Mouse (Mus musculus): ENCODE results near the gene Fam89b. TPM values are rescaled to one million over a fixed set of nuclear protein-coding genes. Genes with fewer than 3 reads are reported as not detected.
A peak's percentile ranks its signal among the peaks of the same experiment; 100 is the strongest.

Fam89b gene
- polyA plus RNA-seq, 1 experiment from 2014 or later, result 98.4 TPM

DNA sequence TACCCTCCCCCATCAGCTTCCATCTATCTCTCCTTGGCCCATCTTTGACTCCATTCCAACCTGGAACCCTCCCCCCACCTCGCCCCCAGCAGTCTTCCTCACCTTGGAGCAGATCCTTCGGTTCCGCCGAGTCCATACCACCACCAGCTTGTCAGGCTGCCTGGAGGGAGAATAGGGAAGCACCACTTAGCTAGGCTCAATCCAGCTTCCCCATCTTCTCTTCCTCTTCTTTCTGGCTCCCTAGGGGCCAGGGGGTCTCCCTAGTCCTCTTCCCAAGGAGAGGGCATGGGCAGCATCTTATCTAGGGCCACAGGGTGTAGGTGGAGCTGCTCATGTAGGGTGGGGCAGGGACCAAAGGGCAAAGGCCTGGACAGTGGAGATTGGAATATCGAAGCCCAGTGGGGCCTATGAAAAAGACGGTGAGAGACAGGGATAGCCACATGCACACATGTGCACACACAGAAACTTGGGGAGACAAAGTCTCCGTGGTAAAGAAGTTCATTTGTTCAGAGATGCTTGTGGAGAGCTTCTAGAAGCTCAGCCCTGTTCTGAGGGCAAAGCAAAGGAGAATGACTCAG, 6.5 kb downstream of the Fam89b start:
- Histone ChIP-seq H3K4me1 (ENCODE audit: control insufficient read depth, insufficient read depth, low read length) (peaks cover 26% of the 10 kb centered on the region), H3K27me3 (ENCODE audit: control insufficient read depth, insufficient read depth, low read length) (no peaks in the 10 kb centered on the region), H3K4me3 (ENCODE audit: low read depth, low read length) (no peak overlapping the region), H3K27ac (ENCODE audit: low read length) (no peak overlapping the region), H3K9ac (replicated peaks; ENCODE audit: low read depth, low read length) (no peak overlapping the region), H3K36me3 (ENCODE audit: control insufficient read depth, insufficient read depth, low read length) (peaks cover 43% of the 10 kb centered on the region), H3K9me3 (ENCODE audit: control insufficient read depth, low read depth, low read length) (no peaks in the 10 kb centered on the region), H3K4me2 (replicated peaks; ENCODE audit: low read depth, low read length) (no peak overlapping the region)
- WGBS, result 93% methylated on average over 7 of the region's 7 CpGs
- ATAC-seq (ENCODE audit: insufficient number of reproducible peaks, insufficient read depth, low FRiP score, low read depth), result no peak

DNA sequence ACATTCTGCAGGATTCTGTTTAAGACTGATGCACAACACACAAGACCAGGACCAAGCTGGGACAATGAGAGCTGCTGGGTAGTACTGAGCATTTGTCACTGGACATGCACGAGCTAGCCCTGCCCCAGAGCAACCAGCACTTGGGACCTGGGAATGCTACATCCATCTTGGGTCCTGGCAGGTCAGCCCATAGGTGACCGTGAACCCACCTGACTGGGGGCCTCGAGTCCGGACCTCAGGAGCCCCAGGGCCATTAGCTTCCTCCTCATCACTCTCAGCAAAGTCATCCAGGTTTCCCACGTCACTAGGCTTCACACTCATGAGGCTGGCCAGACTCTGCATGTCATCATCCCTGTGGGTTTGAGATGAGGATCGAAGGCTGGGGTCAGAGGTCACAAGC, 8.2 kb downstream of the Fam89b start:
- H3K27ac ChIP-seq (ENCODE audit: low read length), result no peak overlapping the region
- no peaks in the 10 kb centered on the region for H3K27me3 ChIP-seq (ENCODE audit: control insufficient read depth, insufficient read depth, low read length)
- peaks cover 43% of the 10 kb centered on the region for H3K36me3 ChIP-seq (ENCODE audit: control insufficient read depth, insufficient read depth, low read length)
- H3K4me2 ChIP-seq (replicated peaks; ENCODE audit: low read depth, low read length), result no peak overlapping the region
- no peak overlapping the region for H3K9ac ChIP-seq (replicated peaks; ENCODE audit: low read depth, low read length)
- WGBS, result 85% methylated on average over 6 of the region's 6 CpGs
- no peaks in the 10 kb centered on the region for H3K9me3 ChIP-seq (ENCODE audit: control insufficient read depth, low read depth, low read length)
- peaks cover 12% of the 10 kb centered on the region for H3K4me1 ChIP-seq (ENCODE audit: control insufficient read depth, insufficient read depth, low read length)
- ATAC-seq (ENCODE audit: insufficient number of reproducible peaks, insufficient read depth, low FRiP score, low read depth), result no peak
- no peak overlapping the region for H3K4me3 ChIP-seq (ENCODE audit: low read depth, low read length)

- Histone ChIP-seq H3K27ac (ENCODE audit: low read length) (no peak overlapping the region), H3K4me2 (replicated peaks; ENCODE audit: low read depth, low read length) (no peak overlapping the region), H3K36me3 (ENCODE audit: control insufficient read depth, insufficient read depth, low read length) (peaks cover 41% of the 10 kb centered on the region), H3K9me3 (ENCODE audit: control insufficient read depth, low read depth, low read length) (no peaks in the 10 kb centered on the region), H3K27me3 (ENCODE audit: control insufficient read depth, insufficient read depth, low read length) (no peaks in the 10 kb centered on the region), H3K4me1 (ENCODE audit: control insufficient read depth, insufficient read depth, low read length) (peaks cover 14% of the 10 kb centered on the region; the same call in 1 of the 2 replicates), H3K4me3 (ENCODE audit: low read depth, low read length) (no peak overlapping the region), H3K9ac (replicated peaks; ENCODE audit: low read depth, low read length) (no peak overlapping the region)
- no peak for ATAC-seq (ENCODE audit: insufficient number of reproducible peaks, insufficient read depth, low FRiP score, low read depth)
- 52% methylated on average over 10 of the region's 10 CpGs for WGBS
Observed at GRCm38 (mm10) chr19:5716955-5717354, 12.5 kb downstream of the Fam89b start.

DNA sequence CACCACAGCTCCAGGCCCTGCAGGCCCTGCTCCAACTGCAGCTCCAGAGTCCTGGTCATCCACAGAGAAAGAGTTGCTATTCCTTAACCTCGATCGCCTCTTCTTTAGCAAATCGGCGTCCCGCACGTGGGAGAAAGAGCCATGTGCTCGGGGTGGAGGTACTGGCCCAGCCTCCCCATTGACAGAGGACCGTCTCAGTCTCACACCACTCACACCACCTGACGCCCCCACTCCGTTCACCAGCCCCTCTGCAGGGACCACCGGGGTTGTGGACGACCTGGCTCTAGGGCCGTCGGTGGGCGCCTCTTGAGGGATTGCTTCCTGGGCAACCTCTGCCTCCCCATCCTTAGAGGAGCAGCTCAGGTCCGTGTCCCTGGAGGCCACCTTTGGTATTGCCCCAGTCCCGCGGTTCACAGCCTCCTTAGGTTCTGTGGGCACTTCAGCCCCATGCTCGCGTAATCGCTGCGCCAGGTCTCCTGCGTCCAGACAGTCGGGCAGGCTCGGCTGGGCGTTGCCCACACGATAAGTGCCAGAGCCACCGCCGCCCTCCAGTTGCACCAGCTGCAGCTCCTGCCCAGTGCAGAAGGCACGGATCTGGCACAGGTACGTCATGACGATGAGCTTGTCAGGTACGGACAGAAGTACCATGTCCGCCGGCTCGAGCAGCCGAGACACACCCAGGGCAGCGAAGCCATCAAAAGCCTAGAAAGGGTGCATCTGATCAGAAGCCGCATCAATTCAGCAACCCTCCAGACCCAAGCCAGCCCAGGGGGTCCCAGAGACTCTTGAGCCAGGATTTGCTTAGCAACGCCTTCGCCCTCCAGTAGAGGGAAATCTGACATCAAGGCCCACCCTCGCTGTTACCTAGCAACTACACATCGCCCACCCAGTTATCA, 13.4 kb downstream of the Fam89b start:
- H3K36me3 ChIP-seq (ENCODE audit: control insufficient read depth, insufficient read depth, low read length), result peaks cover 41% of the 10 kb centered on the region
- H3K27ac ChIP-seq (ENCODE audit: low read length), result no peak overlapping the region
- no peaks in the 10 kb centered on the region for H3K27me3 ChIP-seq (ENCODE audit: control insufficient read depth, insufficient read depth, low read length)
- 29% methylated on average over 43 of the region's 43 CpGs for WGBS
- no peaks in the 10 kb centered on the region for H3K9me3 ChIP-seq (ENCODE audit: control insufficient read depth, low read depth, low read length)
- H3K9ac ChIP-seq (replicated peaks; ENCODE audit: low read depth, low read length), result no peak overlapping the region
- ATAC-seq (ENCODE audit: insufficient number of reproducible peaks, insufficient read depth, low FRiP score, low read depth), result peak; percentile 33
- no peak overlapping the region for H3K4me2 ChIP-seq (replicated peaks; ENCODE audit: low read depth, low read length)
- no peak overlapping the region for H3K4me3 ChIP-seq (ENCODE audit: low read depth, low read length)
- H3K4me1 ChIP-seq (ENCODE audit: control insufficient read depth, insufficient read depth, low read length), result peaks cover 14% of the 10 kb centered on the region; the same call in 1 of the 2 replicates

DNA sequence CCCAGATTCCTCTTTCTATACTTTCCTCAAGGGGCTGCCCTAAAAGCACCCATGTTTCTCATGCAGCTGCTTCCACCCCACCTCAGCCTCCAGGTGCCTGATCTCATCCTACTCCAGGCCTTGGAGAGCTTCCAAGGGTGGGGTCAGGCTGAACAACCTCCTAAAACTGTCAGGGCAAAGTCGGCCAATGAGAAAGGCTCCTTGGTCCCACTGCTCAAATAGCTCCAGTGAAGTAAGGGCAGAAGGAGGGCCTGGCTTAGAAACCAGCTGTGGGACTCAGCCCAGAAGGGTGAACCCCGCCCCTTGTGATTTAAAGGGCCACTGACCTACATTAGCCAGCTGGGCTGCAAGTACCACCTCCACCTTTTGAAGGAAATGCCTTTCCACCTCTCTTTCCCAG, 15.7 kb downstream of the Fam89b start:
- no peak overlapping the region for H3K9ac ChIP-seq (replicated peaks; ENCODE audit: low read depth, low read length)
- peaks cover 14% of the 10 kb centered on the region; the same call in 1 of the 2 replicates for H3K4me1 ChIP-seq (ENCODE audit: control insufficient read depth, insufficient read depth, low read length)
- H3K27ac ChIP-seq (ENCODE audit: low read length), result peak overlapping the region; percentile 74
- H3K4me3 ChIP-seq (ENCODE audit: low read depth, low read length), result no peak overlapping the region
- H3K36me3 ChIP-seq (ENCODE audit: control insufficient read depth, insufficient read depth, low read length), result peaks cover 29% of the 10 kb centered on the region
- WGBS, result 10% methylated on average over 2 of the region's 2 CpGs
- 0 out of 2 replicates have a peak overlapping the region, but pooled peaks have one; percentile 3 for H3K4me2 ChIP-seq (replicated peaks; ENCODE audit: low read depth, low read length)
- peak; percentile 83 for ATAC-seq (ENCODE audit: insufficient number of reproducible peaks, insufficient read depth, low FRiP score, low read depth)
- H3K9me3 ChIP-seq (ENCODE audit: control insufficient read depth, low read depth, low read length), result no peaks in the 10 kb centered on the region
- no peaks in the 10 kb centered on the region for H3K27me3 ChIP-seq (ENCODE audit: control insufficient read depth, insufficient read depth, low read length)

GRCm38 (mm10) chr19:5713255-5713654, 16.2 kb downstream of the Fam89b start:
- peak overlapping the region; percentile 74 for H3K27ac ChIP-seq (ENCODE audit: low read length)
- no peaks in the 10 kb centered on the region for H3K9me3 ChIP-seq (ENCODE audit: control insufficient read depth, low read depth, low read length)
- peaks cover 14% of the 10 kb centered on the region; the same call in 1 of the 2 replicates for H3K4me1 ChIP-seq (ENCODE audit: control insufficient read depth, insufficient read depth, low read length)
- H3K4me2 ChIP-seq (replicated peaks; ENCODE audit: low read depth, low read length), result 0 out of 2 replicates have a peak overlapping the region, but pooled peaks have one; percentile 3
- no peak; the same call in 1 of the 2 replicates for ATAC-seq (ENCODE audit: insufficient number of reproducible peaks, insufficient read depth, low FRiP score, low read depth)
- H3K9ac ChIP-seq (replicated peaks; ENCODE audit: low read depth, low read length), result no peak overlapping the region
- WGBS, result 61% methylated on average over 5 of the region's 5 CpGs
- no peaks in the 10 kb centered on the region for H3K27me3 ChIP-seq (ENCODE audit: control insufficient read depth, insufficient read depth, low read length)
- no peak overlapping the region for H3K4me3 ChIP-seq (ENCODE audit: low read depth, low read length)
- H3K36me3 ChIP-seq (ENCODE audit: control insufficient read depth, insufficient read depth, low read length), result peaks cover 29% of the 10 kb centered on the region

GRCm38 (mm10) chr19:5711907-5712460, 17.5 kb downstream of the Fam89b start:
- 90% methylated on average over 14 of the region's 14 CpGs for WGBS
- H3K27ac ChIP-seq (ENCODE audit: low read length), result no peak overlapping the region
- peaks cover 14% of the 10 kb centered on the region; the same call in 1 of the 2 replicates for H3K4me1 ChIP-seq (ENCODE audit: control insufficient read depth, insufficient read depth, low read length)
- H3K36me3 ChIP-seq (ENCODE audit: control insufficient read depth, insufficient read depth, low read length), result peaks cover 38% of the 10 kb centered on the region
- H3K9ac ChIP-seq (replicated peaks; ENCODE audit: low read depth, low read length), result no peak overlapping the region
- no peaks in the 10 kb centered on the region for H3K9me3 ChIP-seq (ENCODE audit: control insufficient read depth, low read depth, low read length)
- no peak overlapping the region for H3K4me3 ChIP-seq (ENCODE audit: low read depth, low read length)
- ATAC-seq (ENCODE audit: insufficient number of reproducible peaks, insufficient read depth, low FRiP score, low read depth), result no peak
- no peak overlapping the region for H3K4me2 ChIP-seq (replicated peaks; ENCODE audit: low read depth, low read length)
- H3K27me3 ChIP-seq (ENCODE audit: control insufficient read depth, insufficient read depth, low read length), result no peaks in the 10 kb centered on the region

DNA sequence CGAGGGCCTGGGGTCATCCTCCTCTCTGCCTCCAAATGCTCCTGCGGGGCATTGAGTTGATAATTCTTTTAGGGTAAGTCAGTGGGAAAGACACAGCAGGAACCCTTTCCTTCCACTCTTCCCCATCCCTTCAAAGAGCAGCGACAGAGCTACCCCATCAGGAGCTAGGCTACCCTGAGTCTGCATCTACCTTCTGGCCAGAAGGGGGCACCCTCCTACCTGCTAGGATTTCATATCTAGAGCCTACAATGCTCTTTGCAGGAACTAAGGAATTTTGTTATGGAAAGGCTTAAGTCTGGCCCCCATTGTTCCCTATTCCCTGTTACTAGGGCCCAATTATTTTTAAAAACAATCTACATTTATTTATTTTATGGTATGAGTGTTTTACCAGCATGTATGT, 18.2 kb downstream of the Fam89b start:
- Histone ChIP-seq H3K4me2 (replicated peaks; ENCODE audit: low read depth, low read length) (no peak overlapping the region), H3K36me3 (ENCODE audit: control insufficient read depth, insufficient read depth, low read length) (peaks cover 38% of the 10 kb centered on the region), H3K9ac (replicated peaks; ENCODE audit: low read depth, low read length) (no peak overlapping the region), H3K4me3 (ENCODE audit: low read depth, low read length) (no peak overlapping the region), H3K4me1 (ENCODE audit: control insufficient read depth, insufficient read depth, low read length) (peaks cover 14% of the 10 kb centered on the region; the same call in 1 of the 2 replicates), H3K27me3 (ENCODE audit: control insufficient read depth, insufficient read depth, low read length) (no peaks in the 10 kb centered on the region), H3K27ac (ENCODE audit: low read length) (no peak overlapping the region), H3K9me3 (ENCODE audit: control insufficient read depth, low read depth, low read length) (no peaks in the 10 kb centered on the region)
- WGBS, result 21% methylated on average over 3 of the region's 3 CpGs
- no peak for ATAC-seq (ENCODE audit: insufficient number of reproducible peaks, insufficient read depth, low FRiP score, low read depth)

All from stomach, embryonic 14.5 days (tissue).